Mouse (Mus musculus): ENCODE data around the gene Fxyd3.

Fxyd3 gene

GRCm38 (mm10) chr7:31049846-31050281, 26.6 kb downstream of the Fxyd3 start:
- DNase-seq (ENCODE audit: extremely low spot score, low spot score): no peak

DNA sequence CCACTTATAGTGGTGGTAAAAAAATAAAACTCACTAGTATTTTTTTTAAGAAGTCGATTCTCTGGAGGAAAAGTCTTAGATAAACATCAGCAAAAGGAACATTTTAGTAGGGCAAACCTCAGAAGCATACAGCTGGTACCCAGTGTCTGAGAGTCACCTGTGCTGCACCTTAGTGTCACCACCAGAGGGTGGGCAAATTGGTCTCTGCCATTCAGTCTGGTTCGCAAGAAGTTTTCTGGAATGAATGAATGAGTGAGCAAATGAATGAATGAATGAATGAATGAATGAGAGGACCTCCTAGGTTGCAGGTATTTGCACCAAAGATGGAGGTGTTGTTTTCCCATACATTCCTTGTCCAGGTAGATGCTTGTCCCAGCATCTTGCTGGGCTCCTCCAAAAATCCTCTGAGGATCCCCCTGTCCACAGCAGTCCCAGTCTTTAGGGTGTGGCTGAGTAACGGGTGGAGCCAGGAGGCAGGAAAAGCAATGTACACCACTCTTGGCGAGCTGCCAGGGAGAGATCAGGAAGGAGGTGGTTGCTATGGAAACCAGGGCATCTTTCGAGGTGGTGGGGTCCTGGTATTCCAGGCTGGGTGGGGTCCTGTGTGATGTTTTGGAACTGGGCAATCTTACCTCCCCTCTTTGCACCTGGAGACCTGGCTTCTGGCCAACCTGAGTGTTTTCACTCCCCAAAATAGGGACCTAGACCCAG, 27.2 kb downstream of the Fxyd3 start:
- DNase-seq (ENCODE audit: extremely low spot score, low spot score): no peak

- DNase-seq (ENCODE audit: extremely low spot score, low spot score): no peak
Observed at GRCm38 (mm10) chr7:31042431-31042910, 34.0 kb downstream of the Fxyd3 start, which contains the start of gene Fxyd5. Gene Fxyd5 (minus strand): TSS chr7:31042481.

DNA sequence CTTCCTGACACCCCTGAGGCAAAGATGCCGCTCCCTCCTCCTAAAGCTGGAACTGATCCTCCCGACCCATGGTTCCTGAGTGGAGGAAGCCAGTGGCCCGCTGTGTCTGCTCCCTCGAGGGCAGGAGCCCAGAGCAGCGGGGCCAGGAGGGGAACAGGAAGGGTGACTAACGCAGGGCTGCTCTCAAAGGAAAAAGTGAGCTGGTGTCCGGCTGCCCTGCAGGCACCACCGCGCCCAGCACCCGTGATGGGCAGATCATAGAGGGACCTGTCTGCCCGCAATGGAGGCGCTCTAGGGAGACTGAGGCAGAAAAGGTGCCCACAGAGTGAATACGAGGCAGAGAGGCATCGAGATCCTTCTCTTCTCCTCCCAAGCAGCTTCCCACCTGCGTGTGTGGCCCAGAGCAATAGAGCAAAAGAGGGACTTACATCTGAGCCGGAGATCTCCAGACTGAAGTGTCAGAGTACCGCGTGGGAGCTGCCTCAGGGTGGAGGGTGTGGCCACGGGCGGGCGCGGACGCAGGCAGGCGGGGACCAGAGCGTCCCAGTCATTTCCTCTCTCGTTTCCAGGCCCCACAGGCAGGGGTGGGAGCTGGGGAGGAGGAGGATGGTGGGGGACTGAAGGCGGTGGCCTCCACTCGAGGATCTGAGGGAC, 34.7 kb downstream of the Fxyd3 start:
- peak; percentile 13 for DNase-seq (ENCODE audit: extremely low spot score, low spot score)

DNA sequence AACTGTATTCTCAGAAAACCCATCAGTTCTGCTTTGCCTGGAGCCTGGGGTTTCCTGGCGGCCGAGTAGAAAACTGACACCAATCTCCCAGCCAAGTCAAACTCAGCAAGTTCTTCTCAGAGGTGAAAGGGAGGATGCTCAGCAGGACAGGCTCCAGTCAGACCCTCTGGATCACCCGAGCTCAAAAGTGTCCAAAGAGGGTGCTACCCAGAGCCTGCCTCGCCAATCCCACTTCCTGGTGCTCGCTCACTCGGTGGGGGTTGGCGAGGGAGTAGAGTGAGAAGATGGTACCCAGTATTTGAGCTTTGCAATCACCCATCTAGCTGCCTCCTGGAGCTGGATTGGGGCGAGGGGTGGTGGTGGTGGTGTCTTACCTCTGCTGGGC, 35.5 kb downstream of the Fxyd3 start:
- no peak for DNase-seq (ENCODE audit: extremely low spot score, low spot score)

DNA sequence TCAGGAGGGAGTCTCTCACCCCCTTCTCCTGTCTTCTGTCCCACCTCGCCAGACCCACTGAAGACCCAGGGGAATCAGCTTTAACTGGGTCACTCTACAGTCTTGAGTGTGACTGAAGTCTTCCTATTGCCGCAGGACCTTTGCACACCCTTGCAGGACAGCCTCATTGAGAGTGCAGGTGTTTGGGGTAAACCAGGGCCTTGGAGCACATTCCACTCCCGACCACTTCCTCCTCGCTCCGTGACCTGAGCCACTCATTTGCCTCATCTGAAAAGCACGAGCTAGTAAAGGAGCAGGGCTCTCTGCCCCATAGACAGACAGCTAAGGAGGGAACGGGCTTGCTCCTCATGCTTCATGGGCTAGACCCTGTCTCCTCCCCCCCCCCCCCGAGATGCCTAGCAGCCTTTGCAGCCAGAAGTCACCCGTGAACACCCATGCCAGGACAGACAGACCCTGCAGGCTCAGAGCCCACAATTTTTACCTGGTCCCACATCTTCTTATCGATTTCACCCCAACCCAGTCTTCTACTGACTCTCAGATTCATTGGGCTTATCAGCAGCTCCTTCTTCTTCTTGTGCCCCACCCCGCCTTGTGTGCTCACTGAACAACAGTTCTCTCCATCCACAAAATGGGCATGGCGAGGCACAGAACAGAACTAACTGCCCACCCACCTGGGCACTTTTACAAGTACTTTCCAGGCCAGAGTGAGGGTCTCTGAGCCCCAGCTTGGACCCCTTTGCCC, 36.1 kb downstream of the Fxyd3 start:
- DNase-seq (ENCODE audit: extremely low spot score, low spot score): no peak

DNA sequence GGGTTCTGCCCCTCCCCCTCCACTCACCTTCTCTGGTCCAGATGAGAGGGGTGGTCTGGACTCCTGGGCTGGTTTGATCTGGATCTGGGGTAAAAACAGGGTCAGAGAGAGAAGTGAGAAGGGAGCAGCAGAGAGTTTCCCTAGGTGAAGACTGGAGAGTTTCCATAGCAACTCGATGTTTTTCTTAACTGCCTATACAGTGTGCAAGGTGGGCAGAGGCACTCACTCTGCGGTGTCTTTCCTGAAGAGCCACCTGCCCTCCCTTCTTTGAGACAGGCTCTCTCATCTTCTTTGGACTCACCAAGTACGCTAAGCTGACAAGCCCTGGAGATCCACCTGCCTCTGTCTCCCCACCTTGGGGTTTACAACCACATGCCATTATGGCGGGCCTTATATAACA, 37.5 kb downstream of the Fxyd3 start:
- no peak for DNase-seq (ENCODE audit: extremely low spot score, low spot score)

DNA sequence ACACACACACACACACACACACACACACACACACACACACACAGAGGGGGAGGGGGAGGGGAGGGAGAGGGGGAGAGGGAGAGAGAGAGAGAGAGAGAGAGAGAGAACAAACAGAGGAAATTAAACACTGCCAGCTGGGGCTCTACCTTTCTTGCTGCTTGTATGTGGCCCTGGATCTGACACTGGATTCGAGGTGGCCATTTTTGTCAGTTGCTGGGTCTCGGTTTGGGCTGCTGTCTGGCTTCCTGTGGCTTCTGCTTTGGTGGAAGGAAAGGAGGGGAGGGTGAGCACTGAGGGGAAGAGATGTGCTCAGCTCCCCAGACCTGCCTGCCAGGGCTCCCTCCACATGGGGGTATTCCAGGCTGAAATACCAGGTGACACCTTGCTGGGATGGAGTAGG, 38.8 kb downstream of the Fxyd3 start:
- DNase-seq (ENCODE audit: extremely low spot score, low spot score): no peak

- no peak for DNase-seq (ENCODE audit: extremely low spot score, low spot score)
Observed at GRCm38 (mm10) chr7:31036917-31037316, 39.6 kb downstream of the Fxyd3 start.

GRCm38 (mm10) chr7:31035291-31035690, 41.2 kb downstream of the Fxyd3 start:
- DNase-seq (ENCODE audit: extremely low spot score, low spot score): no peak

- no peak for DNase-seq (ENCODE audit: extremely low spot score, low spot score)
Observed at GRCm38 (mm10) chr7:31034789-31035188, 41.7 kb downstream of the Fxyd3 start.

DNA sequence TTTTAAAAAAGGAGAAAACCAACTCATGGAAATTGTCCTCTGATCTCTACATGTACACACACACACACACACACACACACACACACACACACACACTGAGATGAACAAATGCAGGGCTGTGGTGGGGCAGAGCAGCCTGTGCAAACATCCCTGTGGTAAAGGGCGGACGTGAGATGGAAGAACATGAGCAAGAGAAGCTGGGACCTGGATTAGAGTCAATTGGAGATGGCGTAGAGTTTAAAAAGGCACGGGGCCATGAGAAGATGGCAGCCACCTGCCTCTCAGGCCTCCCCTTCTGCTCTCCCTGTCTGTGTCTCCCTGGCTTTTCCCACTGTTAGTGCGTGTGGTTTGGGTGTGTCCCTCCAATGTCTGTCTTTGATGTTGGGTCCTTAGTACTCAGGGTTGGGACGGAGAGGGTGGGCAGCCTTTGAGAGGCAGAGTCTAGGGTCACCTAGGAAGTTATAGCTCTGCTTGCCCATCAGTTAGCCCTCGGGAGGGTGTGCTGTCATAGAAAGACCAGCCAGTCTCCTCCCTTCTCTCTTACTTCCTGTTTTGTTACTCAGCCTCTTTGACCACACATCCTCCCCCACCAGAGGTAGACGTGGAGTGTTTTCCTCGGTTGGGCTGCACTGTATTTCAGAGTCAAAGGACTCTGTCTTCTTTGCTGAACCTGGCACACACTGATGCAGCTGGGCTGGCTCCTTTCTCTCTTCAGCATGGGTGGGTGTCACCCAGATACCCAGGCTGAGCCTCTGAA, 42.9 kb downstream of the Fxyd3 start:
- DNase-seq (ENCODE audit: extremely low spot score, low spot score): no peak

GRCm38 (mm10) chr7:31031731-31032130, 44.8 kb downstream of the Fxyd3 start:
- no peak for DNase-seq (ENCODE audit: extremely low spot score, low spot score)

GRCm38 (mm10) chr7:31030717-31031116, 45.8 kb downstream of the Fxyd3 start:
- DNase-seq (ENCODE audit: extremely low spot score, low spot score): no peak

- no peak for DNase-seq (ENCODE audit: extremely low spot score, low spot score)
Observed at GRCm38 (mm10) chr7:31028609-31029008, 47.9 kb downstream of the Fxyd3 start.

Measured in neural tube, embryonic 10.5 days (tissue).